Mouse (Mus musculus) neural tube, embryonic 13.5 days (tissue): ENCODE measurements around the gene Ddr2. TPM values are rescaled to one million over a fixed set of nuclear protein-coding genes. Genes with fewer than 3 reads are reported as not detected.

ENCODE experiments used
- ATAC-seq: fragments of 200-750 bp; cut with Nextera tagmentation; 2 replicates; pipeline ENCODE4 v1.8.0; 2017; ENCODE audit warnings: low read depth, mild to moderate bottlenecking, moderate TSS enrichment, moderate library complexity
- H3K27ac ChIP-seq: fragments of 300-500 bp; sonication (generic); replicated peaks from 2 replicates; pipeline ENCODE4 v1.5.1; 2015; ENCODE audit warnings: moderate library complexity, mild to moderate bottlenecking, inconsistent platforms
- H3K27me3 ChIP-seq: fragments of 300-500 bp; sonication (generic); 2 replicates; pipeline ENCODE4 v1.6.1; 2015; ENCODE audit warnings: mild to moderate bottlenecking, inconsistent platforms
- H3K36me3 ChIP-seq: fragments of 300-500 bp; sonication (generic); 2 replicates; pipeline ENCODE4 v1.6.1; 2015; ENCODE audit warnings: mild to moderate bottlenecking, inconsistent platforms
- H3K4me1 ChIP-seq: fragments of 300-500 bp; sonication (generic); replicated peaks from 2 replicates; pipeline ENCODE4 v1.6.1; 2015; ENCODE audit warnings: inconsistent platforms
- H3K4me2 ChIP-seq: fragments of 300-500 bp; sonication (generic); 2 replicates; pipeline ENCODE4 v1.6.1; 2015; ENCODE audit warnings: inconsistent platforms, mild to moderate bottlenecking, moderate library complexity
- H3K4me3 ChIP-seq: fragments of 300-500 bp; sonication (generic); 2 replicates; pipeline ENCODE4 v1.5.1; 2015; ENCODE audit warnings: mild to moderate bottlenecking, inconsistent platforms
- H3K9ac ChIP-seq: fragments of 300-500 bp; sonication (generic); 2 replicates; pipeline ENCODE4 v1.6.1; 2015; ENCODE audit warnings: moderate library complexity, mild to moderate bottlenecking, inconsistent platforms
- H3K9me3 ChIP-seq: fragments of 300-500 bp; sonication (generic); 2 replicates; pipeline ENCODE4 v1.6.1; 2016; ENCODE audit warnings: inconsistent platforms
- WGBS: fragments of 180-500 bp; shearing (Covaris S2); methylation state at CpG from one replicate; pipeline ENCODE4 v1.1.7; 2015; 5-methylcytosine and 5-hydroxymethylcytosine counted together
- polyA plus RNA-seq: library from polyadenylated mRNA; unstranded; fragments of >200 nt; fragmentation: Nextera tagmentation; extraction: Ambion mirVana; gene quantifications from 2 replicates; pipeline ENCODE4 v1.2.1, GENCODE M21; 2015

The Ddr2 gene
- polyA plus RNA-seq, 1 experiment from 2014 or later, result 10.2 TPM

DNA sequence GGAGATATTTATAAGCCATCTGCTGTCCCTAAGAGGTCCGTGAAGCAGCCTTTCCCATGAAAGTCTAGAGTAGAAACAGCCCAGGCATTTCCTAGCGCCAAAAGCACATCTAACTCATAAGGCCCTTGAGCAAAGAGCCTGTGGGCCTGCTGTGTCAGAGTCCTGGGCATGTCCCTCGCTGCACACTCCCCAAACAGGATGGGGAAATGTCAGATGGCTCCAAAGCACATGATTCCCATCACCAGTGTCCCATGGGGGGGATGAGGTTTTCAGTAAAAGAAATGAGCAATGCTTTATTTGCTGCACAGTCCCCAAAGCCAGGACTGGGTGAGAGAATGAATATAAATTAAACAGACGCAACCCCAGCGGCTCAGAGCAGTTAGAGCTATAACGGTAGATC, 54.3 kb downstream of the Ddr2 start:
- H3K4me2 ChIP-seq, result no peak overlapping the region
- 26% methylated on average over 6 of the region's 6 CpGs for WGBS
- H3K9me3 ChIP-seq, result no peaks in the 10 kb centered on the region
- no peaks in the 10 kb centered on the region for H3K27me3 ChIP-seq
- no peak overlapping the region for H3K9ac ChIP-seq
- no peak overlapping the region for H3K4me3 ChIP-seq
- peak; percentile 59; the same call in 1 of the 2 replicates for ATAC-seq
- no peaks in the 10 kb centered on the region for H3K36me3 ChIP-seq
- peaks cover 18% of the 10 kb centered on the region for H3K4me1 ChIP-seq
- peak overlapping the region; percentile 40; the same call in 1 of the 2 replicates for H3K27ac ChIP-seq

DNA sequence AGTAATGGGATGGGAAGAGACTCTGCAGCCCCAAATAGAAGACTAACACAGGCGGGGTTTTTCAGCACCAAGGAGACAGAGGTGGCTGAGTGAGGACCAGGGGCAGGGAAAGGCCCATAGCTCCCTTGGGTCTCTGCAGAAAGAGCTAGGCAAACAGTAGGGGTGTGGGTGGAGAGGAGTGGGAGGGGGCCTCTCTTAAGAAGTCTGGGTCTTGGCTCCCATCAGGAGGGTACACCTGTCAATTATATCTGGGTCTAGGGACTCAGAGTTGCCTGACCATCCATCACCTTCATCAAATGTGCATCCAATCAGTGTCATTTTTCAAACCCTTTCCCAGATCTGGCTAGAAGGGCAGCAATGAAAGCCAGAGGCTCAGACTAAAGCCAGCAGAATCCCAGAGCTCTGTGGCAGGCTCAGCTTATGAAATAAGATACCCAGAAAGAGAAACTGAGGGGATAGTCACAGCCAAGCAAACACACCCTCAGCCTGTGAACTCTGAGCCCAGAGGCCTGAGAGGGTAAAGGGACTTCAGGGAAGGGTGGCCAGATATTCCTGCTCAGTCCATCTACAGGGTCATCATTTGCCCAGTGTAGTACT, 58.0 kb downstream of the Ddr2 start:
- peaks cover 14% of the 10 kb centered on the region for H3K4me1 ChIP-seq

DNA sequence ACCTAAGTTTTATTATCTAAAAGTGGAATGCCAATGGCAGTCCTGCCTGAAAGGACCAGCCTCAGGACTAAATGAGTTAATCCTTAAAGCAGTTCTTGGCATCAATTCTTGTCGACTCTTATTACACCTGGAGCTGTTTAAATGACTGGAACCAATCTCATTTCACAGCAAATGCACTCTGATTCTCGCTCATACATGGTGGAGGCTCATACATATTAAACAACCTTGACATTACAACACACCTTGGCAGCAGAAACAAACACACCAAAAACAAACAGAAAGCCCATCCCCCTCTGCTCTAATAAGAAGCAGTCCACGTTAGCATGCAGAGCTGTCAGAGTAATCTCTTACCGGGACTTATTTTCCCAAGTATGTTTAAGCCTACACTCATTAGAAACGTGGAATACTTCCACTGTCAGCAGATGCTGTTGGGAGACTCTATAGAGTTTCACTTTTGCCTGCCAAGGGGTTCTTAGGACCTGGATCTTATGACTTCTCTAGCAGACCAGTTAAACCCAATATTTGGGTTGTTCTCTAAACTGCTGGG, 58.9 kb downstream of the Ddr2 start:
- H3K36me3 ChIP-seq, result no peaks in the 10 kb centered on the region
- no peak for ATAC-seq
- WGBS, result 59% methylated on average over 5 of the region's 5 CpGs
- no peak overlapping the region for H3K4me3 ChIP-seq
- peaks cover 11% of the 10 kb centered on the region for H3K4me1 ChIP-seq
- no peaks in the 10 kb centered on the region for H3K9me3 ChIP-seq
- H3K27me3 ChIP-seq, result no peaks in the 10 kb centered on the region
- no peak overlapping the region for H3K9ac ChIP-seq
- H3K27ac ChIP-seq, result no peak overlapping the region
- no peak overlapping the region for H3K4me2 ChIP-seq

More for the DNA sequence above, 58.0 kb downstream of the Ddr2 start:
- Histone ChIP-seq H3K4me2 (no peak overlapping the region), H3K9me3 (no peaks in the 10 kb centered on the region), H3K36me3 (no peaks in the 10 kb centered on the region), H3K27ac (no peak overlapping the region), H3K27me3 (no peaks in the 10 kb centered on the region), H3K9ac (no peak overlapping the region), H3K4me3 (no peak overlapping the region)
- no peak for ATAC-seq
- 82% methylated on average over 1 of the region's 1 CpGs for WGBS

DNA sequence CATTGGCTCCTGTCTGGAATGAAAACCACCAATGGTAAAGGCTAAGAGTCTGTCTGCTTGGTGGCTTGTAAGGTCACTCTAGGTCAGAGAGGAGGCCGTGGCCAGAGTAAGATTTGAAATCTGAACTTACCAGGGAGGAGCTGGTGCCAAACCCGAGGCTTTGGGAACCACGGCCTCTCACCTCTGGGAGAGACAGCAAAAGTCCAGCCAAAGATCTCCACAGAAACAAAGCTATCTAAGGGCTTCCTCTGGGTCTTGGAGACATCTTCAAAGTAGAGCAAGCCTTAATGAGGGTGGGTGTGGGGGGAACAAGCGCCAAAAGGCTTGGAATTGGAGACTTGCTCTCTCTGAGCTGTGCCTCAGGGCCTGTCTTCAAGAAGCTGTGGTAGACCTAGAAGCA, 62.1 kb downstream of the Ddr2 start:
- 84% methylated on average over 4 of the region's 4 CpGs for WGBS
- H3K27ac ChIP-seq, result no peak overlapping the region
- H3K4me1 ChIP-seq, result no peaks in the 10 kb centered on the region
- ATAC-seq, result no peak
- H3K9me3 ChIP-seq, result no peaks in the 10 kb centered on the region
- no peak overlapping the region for H3K9ac ChIP-seq
- H3K4me3 ChIP-seq, result no peak overlapping the region
- H3K4me2 ChIP-seq, result no peak overlapping the region
- H3K27me3 ChIP-seq, result no peaks in the 10 kb centered on the region
- no peaks in the 10 kb centered on the region for H3K36me3 ChIP-seq

DNA sequence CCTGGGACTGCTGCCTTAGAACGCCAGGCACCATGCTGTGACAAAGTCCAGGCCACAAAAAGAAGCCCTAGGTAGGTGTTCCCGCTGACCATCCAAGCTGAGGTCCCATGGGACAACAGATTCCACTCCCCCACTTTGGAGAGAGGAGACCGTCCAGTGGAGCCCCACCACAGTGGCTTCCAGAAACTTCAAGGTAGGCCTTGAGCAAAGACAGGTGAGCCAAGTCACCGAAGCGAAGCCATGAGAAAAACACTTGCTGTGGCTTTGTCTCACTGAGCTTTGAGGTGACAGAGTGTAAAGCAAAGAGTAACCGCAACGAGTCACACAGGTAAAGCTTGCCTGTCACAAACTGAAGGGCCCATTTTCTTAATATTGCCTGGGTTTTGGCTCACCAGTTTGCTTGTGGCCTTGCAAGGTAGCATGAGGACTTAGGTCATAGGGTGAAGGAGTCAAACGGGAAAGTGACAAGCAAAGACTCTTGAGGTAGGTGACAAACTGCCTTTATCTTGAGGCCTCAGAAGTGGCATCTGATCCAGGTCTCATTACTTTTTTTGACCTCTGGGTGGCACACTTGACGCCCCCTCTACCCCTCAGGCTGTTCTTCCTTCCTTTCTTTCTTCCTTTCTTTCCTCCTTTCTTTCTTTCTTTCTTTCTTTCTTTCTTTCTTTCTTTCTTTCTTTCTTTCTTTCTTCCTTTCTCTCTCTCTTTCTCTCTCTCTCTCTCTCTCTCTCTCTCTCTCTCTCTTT, 65.7 kb downstream of the Ddr2 start:
- Histone ChIP-seq H3K9me3 (no peaks in the 10 kb centered on the region), H3K9ac (no peak overlapping the region), H3K4me2 (no peak overlapping the region), H3K4me3 (no peak overlapping the region), H3K27ac (no peak overlapping the region), H3K4me1 (no peaks in the 10 kb centered on the region), H3K27me3 (no peaks in the 10 kb centered on the region), H3K36me3 (no peaks in the 10 kb centered on the region)
- ATAC-seq, result no peak
- WGBS, result 76% methylated on average over 9 of the region's 9 CpGs

DNA sequence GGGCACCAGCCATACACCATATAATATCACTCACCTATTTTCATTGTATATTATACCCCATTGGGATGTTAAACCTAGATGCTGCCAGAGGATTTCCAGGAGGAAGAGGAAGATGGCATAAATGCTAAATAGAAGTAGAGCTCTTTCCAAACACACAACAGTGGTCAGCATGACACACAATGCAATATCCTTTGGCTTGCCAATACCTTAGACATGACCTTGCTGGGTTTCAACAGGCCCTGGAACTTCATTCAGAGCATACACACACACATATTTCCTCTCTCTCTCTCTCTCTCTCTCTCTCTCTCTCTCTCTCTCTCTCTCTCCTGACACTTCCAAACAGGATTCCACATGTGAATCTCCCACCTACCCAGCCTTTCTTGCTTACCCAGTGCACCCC, 66.8 kb downstream of the Ddr2 start:
- ATAC-seq, result no peak
- Histone ChIP-seq H3K9me3 (no peaks in the 10 kb centered on the region), H3K9ac (no peak overlapping the region), H3K4me3 (no peak overlapping the region), H3K27me3 (no peaks in the 10 kb centered on the region), H3K4me1 (no peaks in the 10 kb centered on the region), H3K36me3 (no peaks in the 10 kb centered on the region), H3K27ac (no peak overlapping the region), H3K4me2 (no peak overlapping the region)

DNA sequence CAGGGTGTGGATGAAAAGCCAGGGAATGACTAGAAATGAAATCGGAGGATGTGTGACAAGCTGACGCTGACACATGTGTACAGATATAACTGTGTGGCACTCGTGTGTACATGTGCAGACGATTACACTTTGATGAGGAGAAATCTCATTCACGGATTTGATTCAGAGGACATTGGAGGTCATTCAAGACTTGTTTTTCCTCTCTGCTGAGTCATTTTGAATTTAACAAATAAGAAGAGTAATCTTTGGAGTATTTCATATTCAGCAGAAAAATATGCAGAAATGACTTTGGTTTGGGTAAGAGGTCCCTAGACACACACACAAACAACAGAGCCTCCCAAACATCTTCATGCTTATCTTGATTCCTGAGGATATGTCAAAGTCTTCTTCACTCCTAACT, 67.6 kb downstream of the Ddr2 start:
- Histone ChIP-seq H3K4me3 (no peak overlapping the region), H3K27ac (no peak overlapping the region), H3K9me3 (no peaks in the 10 kb centered on the region), H3K27me3 (no peaks in the 10 kb centered on the region), H3K4me2 (no peak overlapping the region), H3K9ac (no peak overlapping the region), H3K36me3 (no peaks in the 10 kb centered on the region), H3K4me1 (no peaks in the 10 kb centered on the region)
- no peak for ATAC-seq
- 95% methylated on average over 5 of the region's 5 CpGs for WGBS

DNA sequence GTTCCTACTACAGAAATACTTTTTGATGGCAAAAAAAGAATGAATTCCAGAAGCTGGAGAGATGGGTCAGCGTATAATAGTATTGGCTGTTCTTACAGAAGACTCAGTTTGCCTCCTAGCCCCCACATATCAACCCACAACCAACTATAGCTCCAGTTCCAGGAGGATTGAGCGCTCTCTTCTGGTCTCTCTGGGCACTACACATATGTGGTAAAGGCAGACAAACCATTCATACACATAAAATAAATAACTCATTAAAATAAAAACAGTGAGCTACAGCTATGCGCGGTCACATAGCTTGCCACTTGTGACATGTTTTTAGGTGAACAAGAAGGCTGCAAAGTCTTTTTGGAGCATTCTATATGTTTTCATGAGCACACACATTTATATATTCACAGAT, 71.2 kb downstream of the Ddr2 start:
- Histone ChIP-seq H3K4me1 (no peaks in the 10 kb centered on the region), H3K27me3 (no peaks in the 10 kb centered on the region), H3K27ac (no peak overlapping the region), H3K9me3 (no peaks in the 10 kb centered on the region), H3K4me2 (no peak overlapping the region), H3K9ac (no peak overlapping the region), H3K4me3 (no peak overlapping the region), H3K36me3 (no peaks in the 10 kb centered on the region)
- 72% methylated on average over 4 of the region's 4 CpGs for WGBS
- ATAC-seq, result no peak

DNA sequence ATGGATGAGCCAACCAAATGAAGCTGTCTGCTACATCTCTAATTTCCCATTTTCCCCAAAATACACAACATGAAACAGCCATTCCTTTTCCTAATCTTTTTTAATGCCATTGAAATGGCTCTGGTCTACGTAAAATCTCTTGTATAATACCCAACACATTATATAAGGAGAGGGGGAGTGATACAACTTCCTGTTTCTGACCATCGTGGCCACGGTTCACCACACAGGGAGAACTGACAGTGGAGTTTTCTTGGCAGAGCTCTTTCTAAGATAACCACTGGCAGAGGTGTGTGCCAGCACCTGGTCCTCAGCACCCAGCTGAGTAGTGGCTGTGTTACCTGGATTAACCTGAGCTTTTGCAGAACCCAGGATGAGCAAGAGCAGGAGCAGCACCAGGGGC, 75.0 kb downstream of the Ddr2 start:
- H3K9ac ChIP-seq, result no peak overlapping the region
- no peak overlapping the region for H3K4me2 ChIP-seq
- no peaks in the 10 kb centered on the region for H3K4me1 ChIP-seq
- ATAC-seq, result no peak
- H3K36me3 ChIP-seq, result no peaks in the 10 kb centered on the region
- H3K9me3 ChIP-seq, result no peaks in the 10 kb centered on the region
- H3K27ac ChIP-seq, result no peak overlapping the region
- H3K27me3 ChIP-seq, result no peaks in the 10 kb centered on the region
- no peak overlapping the region for H3K4me3 ChIP-seq
- 90% methylated on average over 3 of the region's 3 CpGs for WGBS

DNA sequence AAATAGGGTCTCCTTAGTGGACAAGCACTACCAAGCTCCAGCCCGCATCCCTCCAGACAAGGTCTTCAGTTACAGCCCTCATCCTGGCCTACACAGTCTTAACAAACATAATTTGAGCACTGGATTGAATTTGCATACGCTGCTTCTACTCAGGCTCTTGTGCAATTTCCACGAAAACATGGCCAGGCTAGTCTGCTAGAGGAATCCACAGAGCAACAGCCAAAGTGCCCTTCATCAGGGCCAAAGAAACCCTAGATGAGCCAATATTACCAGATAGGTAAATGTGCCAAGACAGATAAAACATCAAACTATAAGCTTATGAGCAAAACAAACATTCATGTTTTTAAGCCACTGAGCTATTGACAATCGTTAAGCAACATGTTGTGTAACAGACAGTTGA, 75.6 kb downstream of the Ddr2 start:
- 93% methylated on average over 4 of the region's 4 CpGs for WGBS
- ATAC-seq, result no peak

DNA sequence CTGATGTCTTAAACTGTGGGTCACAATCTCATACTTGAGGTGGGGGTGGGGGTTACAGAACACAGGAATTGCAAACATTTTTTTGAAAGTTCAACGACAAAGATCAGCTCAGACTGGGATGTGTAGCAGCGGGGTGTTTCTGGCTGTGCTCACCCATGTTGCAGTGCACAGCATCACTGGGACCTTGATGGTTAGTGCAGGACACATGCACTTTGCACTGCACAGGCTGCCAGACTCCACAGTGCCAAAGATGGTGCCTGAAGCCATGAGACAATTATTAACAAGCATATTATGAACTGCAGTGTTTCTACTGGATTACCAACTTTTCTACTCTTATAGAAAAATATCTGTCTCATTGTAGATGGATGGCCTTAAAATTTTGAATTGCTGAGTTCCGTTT, 78.9 kb downstream of the Ddr2 start:
- Histone ChIP-seq H3K36me3 (no peaks in the 10 kb centered on the region), H3K27me3 (no peaks in the 10 kb centered on the region), H3K27ac (no peak overlapping the region), H3K4me1 (no peaks in the 10 kb centered on the region), H3K9me3 (no peaks in the 10 kb centered on the region), H3K4me2 (no peak overlapping the region), H3K4me3 (no peak overlapping the region), H3K9ac (no peak overlapping the region)
- 84% methylated on average over 3 of the region's 3 CpGs for WGBS
- no peak for ATAC-seq

More for the DNA sequence above, 75.6 kb downstream of the Ddr2 start:
- H3K36me3 ChIP-seq, result no peaks in the 10 kb centered on the region
- H3K27ac ChIP-seq, result no peak overlapping the region
- H3K4me3 ChIP-seq, result no peak overlapping the region
- H3K9me3 ChIP-seq, result no peaks in the 10 kb centered on the region
- H3K9ac ChIP-seq, result no peak overlapping the region
- H3K4me2 ChIP-seq, result no peak overlapping the region
- no peaks in the 10 kb centered on the region for H3K27me3 ChIP-seq
- H3K4me1 ChIP-seq, result no peaks in the 10 kb centered on the region

DNA sequence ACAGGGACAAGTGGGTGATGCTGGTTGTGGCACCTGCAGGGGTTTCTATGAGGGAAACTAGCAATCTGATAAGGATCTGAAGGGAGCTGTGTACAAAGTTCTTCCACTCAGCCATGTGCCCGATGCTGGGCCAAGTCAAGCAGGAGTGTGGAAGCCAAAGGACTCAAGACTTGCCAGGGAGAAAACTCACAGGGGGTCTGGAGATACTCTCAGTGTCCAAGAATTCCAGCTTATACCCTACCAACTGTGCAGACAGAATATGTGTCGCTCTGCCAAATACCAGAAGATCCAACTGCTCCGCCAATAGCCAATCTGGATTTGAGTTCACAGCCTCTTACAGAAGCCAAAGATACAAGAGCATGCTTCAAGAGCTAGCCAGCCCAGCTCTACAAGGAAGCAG, 95.8 kb downstream of the Ddr2 start:
- Histone ChIP-seq H3K9me3 (peaks cover 28% of the 10 kb centered on the region), H3K4me1 (no peaks in the 10 kb centered on the region), H3K4me2 (no peak overlapping the region), H3K4me3 (no peak overlapping the region), H3K9ac (no peak overlapping the region), H3K36me3 (no peaks in the 10 kb centered on the region), H3K27me3 (no peaks in the 10 kb centered on the region), H3K27ac (no peak overlapping the region)
- 91% methylated on average over 3 of the region's 3 CpGs for WGBS
- no peak for ATAC-seq
